Mouse (Mus musculus) lung, embryonic 15.5 days (tissue): Measurements from ENCODE around the gene Lman2. TPM values are rescaled to one million over a fixed set of nuclear protein-coding genes. Genes with fewer than 3 reads are reported as not detected.
A peak's percentile ranks its signal among the peaks of the same experiment; 100 is the strongest.

Experiments
- ATAC-seq: fragments of 200-750 bp; cut with Nextera tagmentation; 2 replicates; pipeline ENCODE4 v1.8.0; 2017; ENCODE audit warnings: moderate number of reproducible peaks, borderline replicate concordance; ENCODE audit not compliant: low FRiP score, low TSS enrichment; ENCODE audit errors: extremely low read depth
- H3K27ac ChIP-seq: fragments of 300-500 bp; sonication (generic); 2 replicates; pipeline ENCODE4 v1.5.1; 2015; ENCODE audit warnings: moderate library complexity, mild to moderate bottlenecking, inconsistent platforms
- H3K27me3 ChIP-seq: fragments of 300-500 bp; sonication (generic); 2 replicates; pipeline ENCODE4 v1.6.1; 2015; ENCODE audit warnings: inconsistent platforms
- H3K36me3 ChIP-seq: fragments of 300-500 bp; sonication (generic); 2 replicates; pipeline ENCODE4 v1.6.1; 2015; ENCODE audit warnings: inconsistent platforms
- H3K4me1 ChIP-seq: fragments of 300-500 bp; sonication (generic); 2 replicates; pipeline ENCODE4 v1.6.1; 2015; ENCODE audit warnings: inconsistent platforms
- H3K4me2 ChIP-seq: fragments of 300-500 bp; sonication (generic); 2 replicates; pipeline ENCODE4 v1.6.1; 2015; ENCODE audit warnings: inconsistent platforms, mild to moderate bottlenecking, moderate library complexity
- H3K4me3 ChIP-seq: fragments of 300-500 bp; sonication (generic); 2 replicates; pipeline ENCODE4 v1.5.1; 2015; ENCODE audit warnings: mild to moderate bottlenecking, inconsistent platforms
- H3K9ac ChIP-seq: fragments of 300-500 bp; sonication (generic); 2 replicates; pipeline ENCODE4 v1.6.1; 2015; ENCODE audit warnings: inconsistent platforms
- H3K9me3 ChIP-seq: fragments of 300-500 bp; sonication (generic); 2 replicates; pipeline ENCODE4 v1.6.1; 2016; ENCODE audit warnings: inconsistent platforms
- WGBS: fragments of 180-500 bp; shearing (Covaris S2); methylation state at CpG from one replicate; pipeline ENCODE4 v1.1.7; 2015; 5-methylcytosine and 5-hydroxymethylcytosine counted together
- polyA plus RNA-seq: library from polyadenylated mRNA; unstranded; fragments of >200 nt; fragmentation: Nextera tagmentation; extraction: Ambion mirVana; gene quantifications from 2 replicates; pipeline ENCODE4 v1.2.1, GENCODE M21; 2015

Gene Lman2
- polyA plus RNA-seq, 1 experiment from 2014 or later = 112 TPM

GRCm38 (mm10) chr13:55398088-55398487 lies 35.5 kb upstream of the Lman2 start, which contains the start of gene Slc34a1:
Gene Slc34a1 (plus strand): TSS chr13:55398187.
- H3K4me2 ChIP-seq = no peak within 1 kb of the TSS
- H3K36me3 ChIP-seq = no peaks in the 10 kb centered on the region
- peaks cover 4% of the 10 kb centered on the region; the same call in 1 of the 2 replicates for H3K27me3 ChIP-seq
- no peak within 1 kb of the TSS for H3K9ac ChIP-seq
- H3K4me3 ChIP-seq = no peak within 1 kb of the TSS
- H3K27ac ChIP-seq = no peak within 1 kb of the TSS
- ATAC-seq = no peak
- H3K4me1 ChIP-seq = no peaks in the 10 kb centered on the region
- 84% methylated on average over 1 of the region's 1 CpGs for WGBS
- no peaks in the 10 kb centered on the region for H3K9me3 ChIP-seq

- H3K9ac ChIP-seq = no peak overlapping the region
- WGBS = 71% methylated on average over 4 of the region's 4 CpGs
These were observed 30.4 kb upstream of the Lman2 start for GRCm38 (mm10) chr13:55392933-55393332.

GRCm38 (mm10) chr13:55391626-55392029 lies 29.0 kb upstream of the Lman2 start:
- WGBS = 58% methylated on average over 1 of the region's 1 CpGs
- ATAC-seq = no peak
- H3K36me3 ChIP-seq = no peaks in the 10 kb centered on the region

More at GRCm38 (mm10) chr13:55392933-55393332, 30.4 kb upstream of the Lman2 start:
- H3K36me3 ChIP-seq = no peaks in the 10 kb centered on the region
- H3K4me2 ChIP-seq = no peak overlapping the region
- ATAC-seq = no peak
- H3K9me3 ChIP-seq = no peaks in the 10 kb centered on the region
- H3K4me1 ChIP-seq = no peaks in the 10 kb centered on the region
- H3K4me3 ChIP-seq = no peak overlapping the region
- H3K27me3 ChIP-seq = no peaks in the 10 kb centered on the region
- H3K27ac ChIP-seq = no peak overlapping the region

GRCm38 (mm10) chr13:55390644-55391043 lies 28.1 kb upstream of the Lman2 start:
- H3K4me3 ChIP-seq = no peak overlapping the region
- WGBS = 72% methylated on average over 3 of the region's 3 CpGs
- H3K36me3 ChIP-seq = no peaks in the 10 kb centered on the region
- ATAC-seq = no peak
- H3K4me1 ChIP-seq = no peaks in the 10 kb centered on the region
- no peak overlapping the region for H3K27ac ChIP-seq
- H3K9me3 ChIP-seq = no peaks in the 10 kb centered on the region
- H3K4me2 ChIP-seq = no peak overlapping the region
- H3K9ac ChIP-seq = no peak overlapping the region
- H3K27me3 ChIP-seq = no peaks in the 10 kb centered on the region

More at GRCm38 (mm10) chr13:55391626-55392029, 29.0 kb upstream of the Lman2 start:
- Histone ChIP-seq H3K27ac (no peak overlapping the region), H3K4me2 (no peak overlapping the region), H3K9ac (no peak overlapping the region), H3K9me3 (no peaks in the 10 kb centered on the region), H3K4me1 (no peaks in the 10 kb centered on the region), H3K27me3 (no peaks in the 10 kb centered on the region), H3K4me3 (no peak overlapping the region)

GRCm38 (mm10) chr13:55381790-55382189 lies 19.2 kb upstream of the Lman2 start:
- no peaks in the 10 kb centered on the region for H3K36me3 ChIP-seq
- no peak overlapping the region for H3K9ac ChIP-seq
- peaks cover 42% of the 10 kb centered on the region for H3K27me3 ChIP-seq
- no peak overlapping the region for H3K4me3 ChIP-seq
- no peak for ATAC-seq
- 62% methylated on average over 4 of the region's 4 CpGs for WGBS
- 0 out of 2 replicates have a peak, but pooled peaks cover 9% of the 10 kb centered on the region for H3K4me1 ChIP-seq
- no peak overlapping the region for H3K27ac ChIP-seq
- no peak overlapping the region for H3K4me2 ChIP-seq
- no peaks in the 10 kb centered on the region for H3K9me3 ChIP-seq

- 8% methylated on average over 32 of the region's 32 CpGs for whole genome bisulfite sequencing
- no peaks in the 10 kb centered on the region for H3K36me3 ChIP-seq
- H3K9me3 ChIP-seq = no peaks in the 10 kb centered on the region
- H3K9ac ChIP-seq = no peak overlapping the region
- 0 out of 2 replicates have a peak overlapping the region, but pooled peaks have one; percentile 6 for H3K4me3 ChIP-seq
- H3K4me2 ChIP-seq = peak overlapping the region; percentile 35
- H3K27ac ChIP-seq = no peak overlapping the region
- H3K4me1 ChIP-seq = 0 out of 2 replicates have a peak, but pooled peaks cover 9% of the 10 kb centered on the region
- peaks cover 45% of the 10 kb centered on the region for H3K27me3 ChIP-seq
- no peak for ATAC-seq
These were observed 16.5 kb upstream of the Lman2 start for GRCm38 (mm10) chr13:55378907-55379580.

GRCm38 (mm10) chr13:55375877-55376276 lies 13.3 kb upstream of the Lman2 start:
- H3K27ac ChIP-seq = no peak overlapping the region
- H3K36me3 ChIP-seq = no peaks in the 10 kb centered on the region
- peaks cover 38% of the 10 kb centered on the region for H3K27me3 ChIP-seq
- WGBS = 50% methylated on average over 2 of the region's 2 CpGs
- H3K4me1 ChIP-seq = 0 out of 2 replicates have a peak, but pooled peaks cover 9% of the 10 kb centered on the region
- no peaks in the 10 kb centered on the region for H3K9me3 ChIP-seq
- no peak overlapping the region for H3K9ac ChIP-seq
- no peak for ATAC-seq
- no peak overlapping the region for H3K4me2 ChIP-seq
- H3K4me3 ChIP-seq = no peak overlapping the region

GRCm38 (mm10) chr13:55374206-55374924 lies 11.8 kb upstream of the Lman2 start:
- Histone ChIP-seq H3K4me3 (no peak overlapping the region), H3K27ac (no peak overlapping the region), H3K9me3 (no peaks in the 10 kb centered on the region), H3K4me1 (peaks cover 13% of the 10 kb centered on the region; the same call in 1 of the 2 replicates), H3K27me3 (peaks cover 23% of the 10 kb centered on the region), H3K9ac (no peak overlapping the region), H3K36me3 (no peaks in the 10 kb centered on the region), H3K4me2 (no peak overlapping the region)
- ATAC-seq = no peak
- WGBS = 56% methylated on average over 6 of the region's 6 CpGs

- Histone ChIP-seq H3K9ac (no peak overlapping the region), H3K27ac (no peak overlapping the region), H3K9me3 (no peaks in the 10 kb centered on the region), H3K36me3 (no peaks in the 10 kb centered on the region), H3K27me3 (0 out of 2 replicates have a peak, but pooled peaks cover 2% of the 10 kb centered on the region), H3K4me3 (no peak overlapping the region), H3K4me1 (peaks cover 9% of the 10 kb centered on the region; the same call in 1 of the 2 replicates), H3K4me2 (no peak overlapping the region)
- WGBS = 42% methylated on average over 5 of the region's 5 CpGs
- ATAC-seq = no peak
These were observed 9.2 kb upstream of the Lman2 start for GRCm38 (mm10) chr13:55371740-55372139.

GRCm38 (mm10) chr13:55371007-55371681 lies 8.6 kb upstream of the Lman2 start:
- H3K9ac ChIP-seq = no peak overlapping the region
- H3K4me1 ChIP-seq = peaks cover 9% of the 10 kb centered on the region; the same call in 1 of the 2 replicates
- no peak overlapping the region for H3K27ac ChIP-seq
- ATAC-seq = no peak
- WGBS = 60% methylated on average over 8 of the region's 8 CpGs
- H3K4me3 ChIP-seq = no peak overlapping the region
- no peaks in the 10 kb centered on the region for H3K9me3 ChIP-seq
- no peak overlapping the region for H3K4me2 ChIP-seq
- H3K36me3 ChIP-seq = no peaks in the 10 kb centered on the region
- H3K27me3 ChIP-seq = 0 out of 2 replicates have a peak, but pooled peaks cover 2% of the 10 kb centered on the region

- peak overlapping the region; percentile 34 for H3K4me2 ChIP-seq
- WGBS = 49% methylated on average over 3 of the region's 3 CpGs
- H3K4me3 ChIP-seq = 0 out of 2 replicates have a peak overlapping the region, but pooled peaks have one; percentile 14
- peaks cover 9% of the 10 kb centered on the region; the same call in 1 of the 2 replicates for H3K4me1 ChIP-seq
- H3K27ac ChIP-seq = no peak overlapping the region
- H3K36me3 ChIP-seq = no peaks in the 10 kb centered on the region
- H3K27me3 ChIP-seq = 0 out of 2 replicates have a peak, but pooled peaks cover 2% of the 10 kb centered on the region
- no peak overlapping the region for H3K9ac ChIP-seq
- no peaks in the 10 kb centered on the region for H3K9me3 ChIP-seq
- ATAC-seq = no peak
These were observed 7.7 kb upstream of the Lman2 start for GRCm38 (mm10) chr13:55370234-55370633.
